Mouse (Mus musculus) heart, embryonic 14.5 days (tissue): ENCODE data around the gene Psme1. TPM values are rescaled to one million over a fixed set of nuclear protein-coding genes. Genes with fewer than 3 reads are reported as not detected.

Experiments used
- ATAC-seq: fragments of 200-750 bp; cut with Nextera tagmentation; 2 replicates; pipeline ENCODE4 v1.8.0; 2017; ENCODE audit warnings: low read depth, moderate TSS enrichment; ENCODE audit not compliant: insufficient number of reproducible peaks, insufficient read depth, low FRiP score
- H3K27ac ChIP-seq, 2 experiments: fragments of 200-500 bp in 1 of 2; fragments of 300-500 bp in 1 of 2; sonication (generic) in 1 of 2; replicated peaks in 1 of 2; 2 replicates each; pipeline ENCODE4 v1.5.1; 2012 to 2014; ENCODE audit warnings: low read depth in 2 of 2, low read length in 2 of 2, control low read depth in 1 of 2, mild to moderate bottlenecking in 1 of 2, mixed read lengths in 1 of 2; ENCODE audit not compliant: control insufficient read depth in 1 of 2, insufficient read depth in 1 of 2
- H3K27me3 ChIP-seq: fragments of 300-500 bp; sonication (generic); 2 replicates; pipeline ENCODE4 v1.6.1; 2014; ENCODE audit warnings: mild to moderate bottlenecking, low read length, control low read depth; ENCODE audit not compliant: control insufficient read depth, insufficient read depth
- H3K36me3 ChIP-seq: fragments of 300-500 bp; sonication (generic); 2 replicates; pipeline ENCODE4 v1.6.1; 2014; ENCODE audit warnings: mild to moderate bottlenecking, control low read depth, low read length, mixed read lengths; ENCODE audit not compliant: control insufficient read depth, insufficient read depth
- H3K4me1 ChIP-seq, 2 experiments: fragments of 200-500 bp in 1 of 2; fragments of 300-500 bp in 1 of 2; sonication (generic) in 1 of 2; 2 replicates each; pipeline ENCODE4 v1.6.1; 2012 to 2014; ENCODE audit warnings: low read length in 2 of 2, control low read depth in 1 of 2, mixed read lengths in 1 of 2; ENCODE audit not compliant: control insufficient read depth in 2 of 2, insufficient read depth in 2 of 2
- H3K4me2 ChIP-seq: fragments of 300-500 bp; sonication (generic); 2 replicates; pipeline ENCODE4 v1.6.1; 2014; ENCODE audit warnings: mild to moderate bottlenecking, low read length
- H3K4me3 ChIP-seq, 2 experiments: fragments of 200-500 bp in 1 of 2; fragments of 300-500 bp in 1 of 2; sonication (generic) in 1 of 2; 2 replicates each; pipeline ENCODE4 v1.5.1; 2012 to 2014; ENCODE audit warnings: low read length in 2 of 2, mild to moderate bottlenecking in 2 of 2, control low read depth in 1 of 2, low read depth in 1 of 2, moderate library complexity in 1 of 2; ENCODE audit not compliant: control insufficient read depth in 1 of 2, insufficient read depth in 1 of 2
- H3K9ac ChIP-seq: fragments of 300-500 bp; sonication (generic); 2 replicates; pipeline ENCODE4 v1.6.1; 2014; ENCODE audit warnings: mild to moderate bottlenecking, low read length
- H3K9me3 ChIP-seq: fragments of 300-500 bp; sonication (generic); 2 replicates; pipeline ENCODE4 v1.6.1; 2016; ENCODE audit warnings: low read length, control low read depth; ENCODE audit not compliant: control insufficient read depth
- WGBS: fragments of 180-500 bp; shearing (Covaris S2); extraction: QIAGEN DNeasy Blood & Tissue Kit; methylation state at CpG from one replicate; pipeline ENCODE4 v1.1.7; 2014; 5-methylcytosine and 5-hydroxymethylcytosine counted together
- polyA plus RNA-seq: library from polyadenylated mRNA; unstranded; fragments of >200 nt; fragmentation: Nextera tagmentation; extraction: Ambion mirVana; gene quantifications from 2 replicates; pipeline ENCODE4 v1.2.1, GENCODE M21; 2014

Psme1 gene
- polyA plus RNA-seq, result 224 and 250 TPM in 2 replicates

- peak; percentile 69 for ATAC-seq
- peaks cover 17 to 37% of the 10 kb centered on the region in 2 experiments; a peak in 3 of 4 replicates for H3K4me1 ChIP-seq
- H3K9me3 ChIP-seq, result no peaks in the 10 kb centered on the region
- H3K4me2 ChIP-seq, result peak within 1 kb of the TSS; percentile 75
- H3K9ac ChIP-seq, result peak within 1 kb of the TSS; percentile 98
- peak within 1 kb of the TSS; percentile 76 to 98 for H3K27ac ChIP-seq
- H3K36me3 ChIP-seq, result peaks cover 26% of the 10 kb centered on the region
- no peaks in the 10 kb centered on the region for H3K27me3 ChIP-seq
- peak within 1 kb of the TSS; percentile 66 to 92 for H3K4me3 ChIP-seq
- under 1% methylated on average over 23 of the region's 32 CpGs for WGBS
These were observed at the start of gene Psme1 for GRCm38 (mm10) chr14:55577871-55578667. TSS of gene Psme1 (plus strand) at chr14:55578123.

- H3K27ac ChIP-seq, result no peak overlapping the region
- no peak for ATAC-seq
- H3K4me2 ChIP-seq, result no peak overlapping the region
- no peak overlapping the region for H3K9ac ChIP-seq
- H3K27me3 ChIP-seq, result no peaks in the 10 kb centered on the region
- H3K4me3 ChIP-seq, result no peak overlapping the region
- 35% methylated on average over 6 of the region's 6 CpGs for WGBS
- H3K4me1 ChIP-seq, result peaks cover 4 to 10% of the 10 kb centered on the region in 2 experiments; a peak in 3 of 4 replicates
- no peaks in the 10 kb centered on the region for H3K36me3 ChIP-seq
- H3K9me3 ChIP-seq, result no peaks in the 10 kb centered on the region
These were observed 41.7 kb upstream of the Psme1 start for GRCm38 (mm10) chr14:55536116-55536745.

- Histone ChIP-seq H3K4me1 (peaks cover 7 to 14% of the 10 kb centered on the region in 2 experiments; a peak in 3 of 4 replicates), H3K4me2 (peak within 1 kb of the TSS; percentile 68), H3K36me3 (peaks cover 28% of the 10 kb centered on the region), H3K9ac (peak within 1 kb of the TSS; percentile 75), H3K27ac (peak within 1 kb of the TSS; percentile 76 to 83), H3K4me3 (peak within 1 kb of the TSS; percentile 52), H3K9me3 (no peaks in the 10 kb centered on the region), H3K27me3 (no peaks in the 10 kb centered on the region)
- WGBS, result under 1% methylated on average over 30 of the region's 32 CpGs
- ATAC-seq, result peak; percentile 86
These were observed 37.7 kb upstream of the Psme1 start, which contains the start of gene Pck2 for GRCm38 (mm10) chr14:55540067-55540786. TSS of gene Pck2 (plus strand) at chr14:55540266.

- Histone ChIP-seq H3K27ac (peak overlapping the region; percentile 76 to 83), H3K4me1 (peaks cover 7 to 14% of the 10 kb centered on the region in 2 experiments; a peak in 3 of 4 replicates), H3K4me2 (peak overlapping the region; percentile 68), H3K9ac (peak overlapping the region; percentile 75), H3K9me3 (no peaks in the 10 kb centered on the region), H3K4me3 (peak overlapping the region; percentile 52), H3K27me3 (no peaks in the 10 kb centered on the region), H3K36me3 (peaks cover 34% of the 10 kb centered on the region)
- WGBS, result 2% methylated on average over 10 of the region's 10 CpGs
- 0 out of 2 replicates have a peak, but pooled peaks have one; percentile 18 for ATAC-seq
These were observed 37.1 kb upstream of the Psme1 start for GRCm38 (mm10) chr14:55540787-55541321.

GRCm38 (mm10) chr14:55542268-55542667 lies 35.7 kb upstream of the Psme1 start:
- 94% methylated on average over 12 of the region's 12 CpGs for WGBS
- Histone ChIP-seq H3K9ac (no peak overlapping the region), H3K36me3 (peaks cover 48% of the 10 kb centered on the region), H3K27ac (no peak overlapping the region), H3K27me3 (no peaks in the 10 kb centered on the region), H3K4me2 (no peak overlapping the region), H3K9me3 (no peaks in the 10 kb centered on the region), H3K4me1 (peaks cover 7 to 14% of the 10 kb centered on the region in 2 experiments; a peak in 3 of 4 replicates), H3K4me3 (no peak overlapping the region)
- no peak for ATAC-seq

DNA sequence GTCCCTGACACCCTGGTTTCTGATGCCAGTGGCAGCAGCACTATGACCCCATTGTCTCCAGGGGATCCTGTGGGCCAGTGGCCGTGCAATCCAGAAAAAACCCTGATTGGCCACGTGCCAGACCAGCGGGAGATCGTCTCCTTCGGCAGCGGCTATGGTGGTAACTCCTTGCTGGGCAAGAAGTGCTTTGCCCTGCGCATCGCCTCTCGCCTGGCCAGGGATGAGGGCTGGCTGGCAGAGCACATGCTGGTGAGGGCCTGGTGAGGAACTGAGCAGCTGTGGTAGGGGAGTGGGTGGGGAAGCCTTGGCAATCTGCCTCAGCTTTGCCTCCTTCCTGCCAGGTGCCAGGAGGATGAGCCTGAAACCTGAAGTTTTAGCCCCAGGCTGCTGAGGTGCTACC lies 33.6 kb upstream of the Psme1 start:
- Histone ChIP-seq H3K4me2 (no peak overlapping the region), H3K27ac (no peak overlapping the region), H3K4me1 (peaks cover 7 to 14% of the 10 kb centered on the region in 2 experiments; a peak in 3 of 4 replicates), H3K27me3 (no peaks in the 10 kb centered on the region), H3K9me3 (no peaks in the 10 kb centered on the region), H3K36me3 (peaks cover 68% of the 10 kb centered on the region), H3K9ac (no peak overlapping the region), H3K4me3 (no peak overlapping the region)
- WGBS, result 75% methylated on average over 9 of the region's 9 CpGs
- ATAC-seq, result no peak

- Histone ChIP-seq H3K9ac (no peak overlapping the region), H3K36me3 (peaks cover 54% of the 10 kb centered on the region), H3K27me3 (no peaks in the 10 kb centered on the region), H3K4me2 (no peak overlapping the region), H3K9me3 (no peaks in the 10 kb centered on the region), H3K27ac (no peak overlapping the region), H3K4me1 (no peaks in the 10 kb centered on the region), H3K4me3 (no peak overlapping the region)
- no peak for ATAC-seq
- WGBS, result 88% methylated on average over 6 of the region's 6 CpGs
These were observed 27.7 kb upstream of the Psme1 start for GRCm38 (mm10) chr14:55550191-55550590.
